Mouse (Mus musculus) lung, postnatal 0 days (tissue): ENCODE measurements at regions not wholly inside any gene's neighbourhood (a gene's known extent, or its start where the extent isn't known, plus 50 kb on each side); places are given as distances from the start of the nearest gene placed in this dataset.

Experiments
- CTCF ChIP-seq: IDR thresholded peaks from 2 replicates; pipeline ENCODE4 v1.5.1; 2016; ENCODE audit warnings: antibody characterized with exemption, mild to moderate bottlenecking
- EP300 ChIP-seq: IDR thresholded peaks from 2 replicates; pipeline ENCODE4 v1.6.1; 2016; ENCODE audit warnings: antibody characterized with exemption, mild to moderate bottlenecking, control low read depth

- TF ChIP-seq CTCF (no peak), EP300 (no peak)
These were observed 152.4 kb downstream of the Abcc12 start for GRCm38 (mm10) chr8:86428131-86428530.
